Mouse (Mus musculus) heart, postnatal 0 days (tissue): Measurements from ENCODE around the gene Tmem171. TPM values are rescaled to one million over a fixed set of nuclear protein-coding genes. Genes with fewer than 3 reads are reported as not detected.

Experiments used
- ATAC-seq: fragments of 200-750 bp; cut with Nextera tagmentation; 2 replicates; pipeline ENCODE4 v1.8.0; 2017; ENCODE audit warnings: low read depth, moderate number of reproducible peaks, moderate library complexity; ENCODE audit not compliant: insufficient read depth
- DNase-seq: peaks from one replicate; pipeline ENCODE4 v3.0.0-alpha.2; 2016; ENCODE audit warnings: low spot score
- H3K27ac ChIP-seq: fragments of 300-500 bp; sonication (generic); 2 replicates; pipeline ENCODE4 v1.5.1; 2014; ENCODE audit warnings: low read depth, mild to moderate bottlenecking
- H3K27me3 ChIP-seq: fragments of 300-500 bp; sonication (generic); 2 replicates; pipeline ENCODE4 v1.6.1; 2014; ENCODE audit warnings: low read length, mixed read lengths; ENCODE audit not compliant: control insufficient read depth, insufficient read depth
- H3K36me3 ChIP-seq: fragments of 300-500 bp; sonication (generic); replicated peaks from 2 replicates; pipeline ENCODE4 v1.6.1; 2014; ENCODE audit warnings: low read length, mixed read lengths; ENCODE audit not compliant: control insufficient read depth, insufficient read depth
- H3K4me1 ChIP-seq: fragments of 300-500 bp; sonication (generic); 2 replicates; pipeline ENCODE4 v1.6.1; 2014; ENCODE audit warnings: antibody characterized with exemption; ENCODE audit not compliant: control insufficient read depth, insufficient read depth
- H3K4me2 ChIP-seq: fragments of 300-500 bp; sonication (generic); 2 replicates; pipeline ENCODE4 v1.6.1; 2014; ENCODE audit warnings: low read depth, mild to moderate bottlenecking, low read length, moderate library complexity
- H3K4me3 ChIP-seq: fragments of 300-500 bp; sonication (generic); 2 replicates; pipeline ENCODE4 v1.5.1; 2014; ENCODE audit warnings: low read depth, low read length
- H3K9ac ChIP-seq: fragments of 300-500 bp; sonication (generic); replicated peaks from 2 replicates; pipeline ENCODE4 v1.6.1; 2014; ENCODE audit warnings: low read depth, low read length, mixed read lengths
- H3K9me3 ChIP-seq: fragments of 300-500 bp; sonication (generic); replicated peaks from 2 replicates; pipeline ENCODE4 v1.6.1; 2016; ENCODE audit warnings: low read length; ENCODE audit not compliant: control insufficient read depth
- CTCF ChIP-seq: IDR thresholded peaks from 2 replicates; pipeline ENCODE4 v1.5.1; 2016; ENCODE audit warnings: antibody characterized with exemption, control low read depth, low read depth
- EP300 ChIP-seq: IDR thresholded peaks from 2 replicates; pipeline ENCODE4 v1.6.1; 2016; ENCODE audit warnings: antibody characterized with exemption, low read depth
- WGBS: fragments of 180-500 bp; shearing (Covaris S2); extraction: QIAGEN DNeasy Blood & Tissue Kit; methylation state at CpG from one replicate; pipeline ENCODE4 v1.1.7; 2014; 5-methylcytosine and 5-hydroxymethylcytosine counted together
- polyA plus RNA-seq: library from polyadenylated mRNA; unstranded; fragments of >200 nt; fragmentation: Nextera tagmentation; extraction: Ambion mirVana; gene quantifications from 2 replicates; pipeline ENCODE4 v1.2.1, GENCODE M21; 2015
- total RNA-seq: library from RNA; depleted of rRNA; stranded (reverse); fragments of >200 nt; gene quantifications from 2 replicates; pipeline ENCODE4 v1.2.3, GENCODE M21; 2014; ENCODE audit warnings: low replicate concordance

Tmem171 gene
- total and polyA plus RNA-seq, 2 experiments from 2014 or later: 3.6 to 3.8 TPM

GRCm38 (mm10) chr13:98701309-98701675 lies 6.7 kb upstream of the Tmem171 start:
- H3K4me3 ChIP-seq: no peak overlapping the region
- no peaks in the 10 kb centered on the region for H3K27me3 ChIP-seq
- no peak overlapping the region for H3K9ac ChIP-seq
- no peak overlapping the region for H3K4me2 ChIP-seq
- no peaks in the 10 kb centered on the region for H3K9me3 ChIP-seq
- no peak for ATAC-seq
- TF ChIP-seq EP300: no peak
- no peak for TF ChIP-seq CTCF
- WGBS: 91% methylated on average over 5 of the region's 5 CpGs
- no peak for DNase-seq
- H3K27ac ChIP-seq: no peak overlapping the region
- no peaks in the 10 kb centered on the region for H3K36me3 ChIP-seq
- peaks cover 12% of the 10 kb centered on the region for H3K4me1 ChIP-seq

GRCm38 (mm10) chr13:98700661-98701308 lies 6.2 kb upstream of the Tmem171 start:
- no peak for TF ChIP-seq CTCF
- no peak for TF ChIP-seq EP300
- Histone ChIP-seq H3K9ac (no peak overlapping the region), H3K4me2 (no peak overlapping the region), H3K27ac (no peak overlapping the region), H3K4me3 (no peak overlapping the region), H3K27me3 (no peaks in the 10 kb centered on the region), H3K9me3 (no peaks in the 10 kb centered on the region), H3K36me3 (no peaks in the 10 kb centered on the region), H3K4me1 (peaks cover 16% of the 10 kb centered on the region)
- 61% methylated on average over 10 of the region's 10 CpGs for WGBS
- ATAC-seq (no peak), DNase-seq (no peak)

GRCm38 (mm10) chr13:98699982-98700540 lies 5.4 kb upstream of the Tmem171 start:
- no peak for TF ChIP-seq CTCF
- no peak for TF ChIP-seq EP300
- ATAC-seq (no peak), DNase-seq (no peak)
- H3K9ac ChIP-seq: no peak overlapping the region
- no peak overlapping the region for H3K27ac ChIP-seq
- H3K36me3 ChIP-seq: no peaks in the 10 kb centered on the region
- 0 out of 2 replicates have a peak, but pooled peaks cover 5% of the 10 kb centered on the region for H3K27me3 ChIP-seq
- H3K4me2 ChIP-seq: no peak overlapping the region
- 69% methylated on average over 5 of the region's 5 CpGs for WGBS
- no peak overlapping the region for H3K4me3 ChIP-seq
- no peaks in the 10 kb centered on the region for H3K9me3 ChIP-seq
- peaks cover 23% of the 10 kb centered on the region for H3K4me1 ChIP-seq

GRCm38 (mm10) chr13:98699051-98699744 lies 4.6 kb upstream of the Tmem171 start:
- peaks cover 23% of the 10 kb centered on the region for H3K4me1 ChIP-seq
- H3K27me3 ChIP-seq: 0 out of 2 replicates have a peak, but pooled peaks cover 12% of the 10 kb centered on the region
- no peaks in the 10 kb centered on the region for H3K9me3 ChIP-seq
- H3K4me3 ChIP-seq: no peak overlapping the region
- TF ChIP-seq EP300: no peak
- no peak for ATAC-seq
- no peak overlapping the region for H3K9ac ChIP-seq
- WGBS: 41% methylated on average over 14 of the region's 14 CpGs
- no peaks in the 10 kb centered on the region for H3K36me3 ChIP-seq
- no peak overlapping the region for H3K4me2 ChIP-seq
- peak; percentile 30 for DNase-seq
- H3K27ac ChIP-seq: no peak overlapping the region

- H3K4me2 ChIP-seq: no peak overlapping the region
- H3K9me3 ChIP-seq: no peaks in the 10 kb centered on the region
- 90% methylated on average over 3 of the region's 3 CpGs for WGBS
- peaks cover 23% of the 10 kb centered on the region for H3K4me1 ChIP-seq
- H3K36me3 ChIP-seq: no peaks in the 10 kb centered on the region
- ATAC-seq: no peak
- H3K27ac ChIP-seq: no peak overlapping the region
- 0 out of 2 replicates have a peak, but pooled peaks cover 14% of the 10 kb centered on the region for H3K27me3 ChIP-seq
- H3K9ac ChIP-seq: no peak overlapping the region
- no peak for TF ChIP-seq EP300
- DNase-seq: no peak
- no peak overlapping the region for H3K4me3 ChIP-seq
Observed at GRCm38 (mm10) chr13:98696716-98697115, 2.1 kb upstream of the Tmem171 start.
